9 mouse cellular contexts compared by ENCODE assay signal in the genomic region with DNA sequence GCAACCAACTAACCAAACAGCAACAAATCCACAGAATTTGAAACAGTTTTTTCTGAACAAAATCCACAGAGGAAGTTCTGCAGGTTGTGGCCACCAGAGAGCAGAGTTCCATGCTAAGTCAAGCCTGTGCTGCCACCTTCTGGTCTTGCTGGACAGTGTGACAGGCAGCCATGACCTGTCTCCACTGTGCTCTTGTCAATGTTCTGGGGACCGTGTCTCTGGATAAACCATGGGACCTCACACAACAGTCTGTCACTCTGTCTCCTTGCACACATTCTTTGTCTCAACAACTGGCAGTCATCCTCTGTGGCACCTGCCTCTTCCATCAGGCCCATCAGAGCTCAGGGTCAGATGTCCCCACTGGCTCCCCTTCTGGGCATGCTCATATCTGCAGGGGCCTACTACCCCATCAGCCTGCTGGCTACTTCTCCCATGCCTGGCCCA. TPM values are rescaled to one million over a fixed set of nuclear protein-coding genes. Genes with fewer than 3 reads are reported as not detected.
DNase-seq lines count a peak whose midpoint lies in the region; ATAC-seq and TF ChIP-seq lines count a peak whose summit lies in the region.
"Had no signal": no experiment of that assay in that cellular context is flagged by ENCODE, and none has a peak within 500 bp of the region (broad histone marks: within the 10 kb centered on the region; RNA-seq: fewer than 3 reads in every experiment).

No protein-coding gene starts in this region.

- no peak overlapping the region for H3K4me3 ChIP-seq in heart, adult 2 months
- H3K4me3 ChIP-seq in kidney, embryonic 14.5 days (ENCODE audit: low read length) = no peak overlapping the region
- H3K4me3 ChIP-seq in limb, embryonic 14.5 days (replicated peaks; ENCODE audit: low read length) = no peak overlapping the region
- no peak overlapping the region for H3K4me3 ChIP-seq in stomach, embryonic 16.5 days (replicated peaks; ENCODE audit: low read length)
- H3K4me3 ChIP-seq: embryonic facial prominence, embryonic 12.5 days had no signal

- 4% methylated on average over 1 of the region's 1 CpGs for WGBS in heart, adult 2 months
- WGBS in kidney, embryonic 14.5 days = 30% methylated on average over 1 of the region's 1 CpGs
- WGBS in limb, embryonic 14.5 days = 19% methylated on average over 1 of the region's 1 CpGs
- WGBS in stomach, embryonic 16.5 days = 13% methylated on average over 1 of the region's 1 CpGs

- no peaks in the 10 kb centered on the region for H3K79me2 ChIP-seq in heart, adult 2 months (replicated peaks; ENCODE audit: control insufficient read depth, insufficient read depth, low read length)

- H3K9ac ChIP-seq in heart, adult 2 months (ENCODE audit: low read depth, low read length) = no peak overlapping the region
- no peak overlapping the region for H3K9ac ChIP-seq in kidney, embryonic 14.5 days (ENCODE audit: low read depth, low read length)
- no peak overlapping the region for H3K9ac ChIP-seq in limb, embryonic 14.5 days (ENCODE audit: low read depth, low read length, severe bottlenecking)
- H3K9ac ChIP-seq in stomach, embryonic 16.5 days (ENCODE audit: low read length) = no peak overlapping the region; the same call in 1 of the 2 replicates
- H3K9ac ChIP-seq: embryonic facial prominence, embryonic 12.5 days had no signal

- no peaks in the 10 kb centered on the region for H3K27me3 ChIP-seq in heart, adult 2 months (ENCODE audit: control insufficient read depth, insufficient read depth, low read length)
- no peaks in the 10 kb centered on the region for H3K27me3 ChIP-seq in kidney, embryonic 14.5 days (ENCODE audit: control insufficient read depth, insufficient read depth, low read length)
- H3K27me3 ChIP-seq in limb, embryonic 14.5 days (ENCODE audit: control insufficient read depth, insufficient read depth, low read length) = no peaks in the 10 kb centered on the region
- H3K27me3 ChIP-seq in stomach, embryonic 16.5 days (ENCODE audit: control insufficient read depth, insufficient read depth, low read length) = no peaks in the 10 kb centered on the region
- H3K27me3 ChIP-seq: embryonic facial prominence, embryonic 12.5 days had no signal

- TF ChIP-seq CTCF in heart, adult 2 months (IDR thresholded peaks at IDR 0.05) = peak; percentile 97; the same call in 1 of the 2 replicates

- no peak overlapping the region for H3K4me2 ChIP-seq in kidney, embryonic 14.5 days (replicated peaks; ENCODE audit: low read depth, low read length)
- H3K4me2 ChIP-seq in limb, embryonic 14.5 days (replicated peaks; ENCODE audit: low read depth, low read length, severe bottlenecking) = no peak overlapping the region
- H3K4me2 ChIP-seq in stomach, embryonic 16.5 days (ENCODE audit: low read depth, low read length) = no peak overlapping the region
- H3K4me2 ChIP-seq: embryonic facial prominence, embryonic 12.5 days had no signal

- no peak for TF ChIP-seq POLR2A in heart, adult 2 months (IDR thresholded peaks at IDR 0.05; ENCODE audit: insufficient read depth, low read depth, low read length)
- no peak for TF ChIP-seq POLR2A in limb, embryonic 14.5 days (IDR thresholded peaks at IDR 0.05; ENCODE audit: borderline replicate concordance, extremely low read depth, insufficient read depth, insufficient read length)

- peak; percentile 54 for DNase-seq in urinary bladder, adult 18-20 months (ENCODE audit: low spot score in 2 of 2)
- DNase-seq in urinary bladder, postnatal 10 days (ENCODE audit: low spot score) = no peak
- peak; percentile 87 for DNase-seq in embryo, embryonic 10.5 days (ENCODE audit: low spot score)
- DNase-seq in heart, adult 2 months = peak; percentile 71 to 73
- peak; percentile 79 for DNase-seq in limb, embryonic 14.5 days (ENCODE audit: low spot score)
- DNase-seq in natural killer cell, adult 2 months (ENCODE audit: low spot score in 2 of 2) = peak; percentile 77 to 81

- H3K36me3 ChIP-seq in heart, adult 2 months (ENCODE audit: control insufficient read depth, insufficient read depth, low read length) = no peaks in the 10 kb centered on the region
- no peaks in the 10 kb centered on the region; the same call in 1 of the 2 replicates for H3K36me3 ChIP-seq in kidney, embryonic 14.5 days (ENCODE audit: control insufficient read depth, insufficient read depth, low read length)
- H3K36me3 ChIP-seq in limb, embryonic 14.5 days (ENCODE audit: control insufficient read depth, insufficient read depth, low read length) = peaks cover 14% of the 10 kb centered on the region; the same call in 1 of the 2 replicates
- H3K36me3 ChIP-seq in stomach, embryonic 16.5 days (ENCODE audit: control insufficient read depth, insufficient read depth, low read length) = no peaks in the 10 kb centered on the region

- ATAC-seq in kidney, embryonic 14.5 days (ENCODE audit: low FRiP score, low TSS enrichment) = peak; percentile 49; the same call in 1 of the 2 replicates
- ATAC-seq in limb, embryonic 14.5 days (ENCODE audit: low FRiP score, low read depth) = peak; percentile 82
- peak; percentile 71; the same call in 1 of the 2 replicates for ATAC-seq in stomach, embryonic 16.5 days (ENCODE audit: insufficient read depth, low FRiP score)

- H3K4me1 ChIP-seq in heart, adult 2 months (ENCODE audit: control insufficient read depth, insufficient read depth, low read length) = peaks cover 2% of the 10 kb centered on the region; the same call in 1 of the 2 replicates
- 0 out of 2 replicates have a peak, but pooled peaks cover 10% of the 10 kb centered on the region for H3K4me1 ChIP-seq in kidney, embryonic 14.5 days (ENCODE audit: control insufficient read depth, insufficient read depth, low read length)
- H3K4me1 ChIP-seq in limb, embryonic 14.5 days (ENCODE audit: control insufficient read depth, insufficient read depth, low read length) = no peaks in the 10 kb centered on the region
- peaks cover 9% of the 10 kb centered on the region; the same call in 1 of the 2 replicates for H3K4me1 ChIP-seq in stomach, embryonic 16.5 days (ENCODE audit: control insufficient read depth, insufficient read depth, low read length)
- H3K4me1 ChIP-seq: embryonic facial prominence, embryonic 12.5 days had no signal

- peak; percentile 92 for TF ChIP-seq EP300 in heart, adult 2 months (IDR thresholded peaks at IDR 0.05; ENCODE audit: insufficient read depth, low read depth, low read length)

- intact Hi-C loops in heart, adult 2 months (cut with DNase I) = loop anchor here (1.0 to 2.0 kb wide), 2 partner anchors 135 to 185 kb away; no protein-coding TSS in a partner anchor

- H3K9me3 ChIP-seq in kidney, embryonic 14.5 days (ENCODE audit: control insufficient read depth, low read length) = no peaks in the 10 kb centered on the region
- H3K9me3 ChIP-seq in limb, embryonic 14.5 days (ENCODE audit: control insufficient read depth, low read length) = no peaks in the 10 kb centered on the region
- no peaks in the 10 kb centered on the region for H3K9me3 ChIP-seq in stomach, embryonic 16.5 days (replicated peaks; ENCODE audit: control insufficient read depth, low read length)
- H3K9me3 ChIP-seq: embryonic facial prominence, embryonic 12.5 days had no signal

- H3K27ac ChIP-seq in heart, adult 2 months = no peak overlapping the region
- no peak overlapping the region for H3K27ac ChIP-seq in kidney, embryonic 14.5 days (ENCODE audit: low read depth, low read length)
- H3K27ac ChIP-seq in limb, embryonic 14.5 days (replicated peaks; ENCODE audit: low read depth, low read length) = no peak overlapping the region
- H3K27ac ChIP-seq in stomach, embryonic 16.5 days (ENCODE audit: low read length) = no peak overlapping the region
- H3K27ac ChIP-seq: embryonic facial prominence, embryonic 12.5 days had no signal

RNA-seq across cellular contexts. Expression of gene Ccdc57, which starts 27.2 kb away (rescaled TPM):
- 1 to 10 TPM in 1 of 2 experiments, under 1 TPM in 1; 0.86 to 1.1 TPM for total RNA-seq in heart, adult 2 months (2021)
- polyA plus RNA-seq in heart, adult 2 months (2012; rRNA removed) = 0.61 and 1.3 TPM in 2 replicates
- 5.0 and 9.2 TPM in 2 replicates for polyA plus RNA-seq in kidney, embryonic 14.5 days (2014; fragmentation: Nextera tagmentation; extraction: Ambion mirVana)
- 5.4 and 7.1 TPM in 2 replicates for polyA plus RNA-seq in limb, embryonic 14.5 days (2012; rRNA removed)
- polyA plus RNA-seq in limb, embryonic 14.5 days (2014; fragmentation: Nextera tagmentation; extraction: Ambion mirVana) = 3.8 and 5.1 TPM in 2 replicates
- polyA plus RNA-seq in stomach, embryonic 16.5 days (2015; fragmentation: Nextera tagmentation; extraction: Ambion mirVana) = 5.2 and 5.3 TPM in 2 replicates

RNA-seq across cellular contexts. Expression of gene Slc16a3, which starts 42.8 kb away (rescaled TPM):
- total RNA-seq in heart, adult 2 months (2021) = 1 to 10 TPM; 1.2 to 1.3 TPM
- 4.0 and 4.2 TPM in 2 replicates for polyA plus RNA-seq in heart, adult 2 months (2012; rRNA removed)
- polyA plus RNA-seq in kidney, embryonic 14.5 days (2014; fragmentation: Nextera tagmentation; extraction: Ambion mirVana) = 21.8 and 21.9 TPM in 2 replicates
- polyA plus RNA-seq in limb, embryonic 14.5 days (2012; rRNA removed) = 69.5 and 111 TPM in 2 replicates
- 36.3 and 36.4 TPM in 2 replicates for polyA plus RNA-seq in limb, embryonic 14.5 days (2014; fragmentation: Nextera tagmentation; extraction: Ambion mirVana)
- polyA plus RNA-seq in stomach, embryonic 16.5 days (2015; fragmentation: Nextera tagmentation; extraction: Ambion mirVana) = 53.5 and 64.3 TPM in 2 replicates
